Mouse (Mus musculus) Patski (cell line): ENCODE results near the gene Clpsl2. TPM values are rescaled to one million over a fixed set of nuclear protein-coding genes. Genes with fewer than 3 reads are reported as not detected.

Experiments used
- ATAC-seq: fragments of 100-300 bp; one replicate; pipeline ENCODE4 v1.8.0; 2021
- CTCF ChIA-PET: fragments of 350-600 bp; sonication (Branson Sonifier 250); formaldehyde crosslinking; loops from one replicate; lab custom pipeline; 2022; ENCODE audit warnings: inconsistent platforms; lab: Charles Lee
- POLR2A ChIA-PET: fragments of 350-600 bp; sonication (Branson Sonifier 250); formaldehyde crosslinking; loops from one replicate; lab custom pipeline; 2022; ENCODE audit warnings: antibody characterized with exemption, inconsistent platforms; lab: Charles Lee
- DNase-seq: peaks from one replicate; pipeline ENCODE4 v3.0.0-alpha.2; 2011; ENCODE audit warnings: low read depth, low spot score
- H3K27me3 ChIP-seq: fragments of 371-371 bp; one replicate; pipeline ENCODE4 v1.5.1; 2021
- CTCF ChIP-seq: fragments of 100-300 bp; IDR thresholded peaks from one replicate; pipeline ENCODE4 v1.5.1; 2021
- in situ Hi-C: fragments of 300-500 bp; cut with MboI; formaldehyde crosslinking; loops from 3 replicates; pipeline ENCODE4 v1.11.1; 2018; ENCODE audit warnings: low pct_unique_long_range_greater_than_20kb, mixed read lengths
- polyA plus RNA-seq: library from polyadenylated mRNA; unstranded; gene quantifications from one replicate; pipeline ENCODE4 v1.2.3, GENCODE M21; 2021

Gene Clpsl2
- polyA plus RNA-seq, 1 experiment from 2014 or later = not detected

DNA sequence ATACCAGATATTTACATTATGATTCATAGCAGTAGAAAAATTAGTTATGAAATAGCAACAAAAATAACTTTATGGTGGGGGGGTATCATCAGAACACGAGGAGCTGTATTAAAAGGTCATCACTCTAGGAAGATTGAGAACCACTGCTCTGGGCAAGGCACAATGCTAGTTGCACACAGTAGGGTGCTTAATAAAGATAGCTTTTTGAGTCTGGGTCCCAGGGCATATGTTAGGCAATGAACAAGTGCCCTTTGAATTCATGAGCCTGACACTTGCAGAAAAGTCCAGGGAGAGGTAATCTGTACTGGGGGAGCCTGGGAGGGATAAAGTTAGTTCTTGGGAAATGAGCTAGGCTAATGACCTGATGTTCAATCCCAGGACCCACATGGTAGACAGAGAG, 35.9 kb upstream of the Clpsl2 start:
- CTCF ChIA-PET = no interaction called here
- POLR2A ChIA-PET = no interaction called here
- in situ Hi-C loops = no loop called here
- H3K27me3 ChIP-seq = no peaks in the 10 kb centered on the region
- DNase-seq = no peak
- no peak for ATAC-seq
- TF ChIP-seq CTCF = no peak

DNA sequence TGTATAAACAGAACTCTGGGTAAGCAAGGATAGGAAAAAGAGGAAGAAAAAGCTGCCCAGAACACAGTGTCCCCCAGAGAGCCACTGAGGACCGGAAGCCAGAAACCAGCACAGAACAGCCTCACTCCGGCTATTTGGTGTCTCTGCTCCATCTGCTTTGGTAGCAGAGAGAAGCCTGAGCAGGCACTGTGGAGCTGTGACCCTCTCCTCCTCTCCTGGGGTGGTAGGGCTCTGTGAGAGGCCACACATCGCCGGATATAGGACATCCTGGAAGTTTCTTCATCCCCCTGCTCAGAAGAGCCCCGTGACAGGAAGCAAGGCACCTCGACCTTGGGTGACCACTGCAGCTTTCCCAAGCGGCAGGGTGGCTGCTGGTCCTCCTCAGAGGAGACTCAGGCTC, 35.4 kb upstream of the Clpsl2 start:
- no peak for ATAC-seq
- no peak for DNase-seq
- H3K27me3 ChIP-seq = no peaks in the 10 kb centered on the region
- in situ Hi-C loops = no loop called here
- ChIA-PET CTCF (no interaction called here), POLR2A (interaction anchor here (0.6 kb wide), 1 partner anchor 26 kb away, joined by 3 read pairs; no protein-coding TSS in a partner anchor)
- no peak for TF ChIP-seq CTCF

GRCm38 (mm10) chr17:28514555-28514954, 34.7 kb upstream of the Clpsl2 start:
- ATAC-seq (no peak), DNase-seq (no peak)
- H3K27me3 ChIP-seq = no peaks in the 10 kb centered on the region
- ChIA-PET POLR2A (no interaction called here), CTCF (no interaction called here)
- in situ Hi-C loops = no loop called here
- no peak for TF ChIP-seq CTCF

DNA sequence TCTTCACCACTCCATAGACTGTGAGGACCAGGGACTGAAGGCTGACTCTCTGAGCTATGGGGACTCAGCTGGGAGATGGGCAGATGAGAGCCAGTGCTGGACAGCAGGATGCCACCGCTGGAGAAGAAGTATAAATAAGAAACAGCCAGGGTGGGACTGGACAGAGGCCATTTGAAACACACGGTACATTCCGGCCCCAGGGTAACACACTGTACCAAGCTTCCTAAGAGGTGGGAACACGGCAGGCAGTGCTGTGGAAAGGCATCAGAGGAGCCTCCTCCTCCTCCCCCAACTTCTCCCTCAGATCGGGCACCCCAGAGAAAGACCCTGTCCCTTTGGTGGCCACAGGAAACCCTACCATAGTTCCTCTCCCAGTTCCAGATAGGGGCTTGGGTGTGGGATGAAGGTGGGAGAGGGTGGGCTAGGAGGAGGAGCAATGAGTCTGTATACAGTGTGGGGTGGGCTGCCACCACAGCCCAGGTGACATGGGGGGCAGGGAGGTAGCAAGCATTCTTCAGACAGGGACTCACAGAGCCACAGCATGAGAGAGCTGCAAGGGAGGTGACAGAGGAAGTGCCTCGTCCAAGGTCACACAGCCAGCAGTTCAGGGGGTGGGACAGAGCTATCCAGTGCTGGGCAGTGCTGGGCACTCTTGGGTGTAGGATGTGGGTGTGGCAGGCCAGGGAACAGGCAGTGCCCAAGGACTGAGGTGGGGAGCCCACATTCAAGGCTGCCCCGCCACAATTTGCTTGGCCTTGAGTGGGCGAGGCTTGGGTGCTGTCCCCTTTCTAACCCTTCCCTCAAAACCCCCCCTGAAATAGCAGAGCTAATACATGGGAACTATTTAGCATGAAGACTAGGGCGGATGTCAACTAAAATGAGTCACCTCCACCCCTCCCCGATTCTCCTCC, 33.5 kb upstream of the Clpsl2 start:
- H3K27me3 ChIP-seq = peaks cover 2% of the 10 kb centered on the region
- ATAC-seq = no peak

GRCm38 (mm10) chr17:28516881-28517280, 32.3 kb upstream of the Clpsl2 start:
- no peak for TF ChIP-seq CTCF
- CTCF ChIA-PET = no interaction called here
- DNase-seq = no peak
- H3K27me3 ChIP-seq = peaks cover 11% of the 10 kb centered on the region
- in situ Hi-C loops = no loop called here
- ATAC-seq = no peak
- POLR2A ChIA-PET = no interaction called here

More for the DNA sequence above, 33.5 kb upstream of the Clpsl2 start:
- no peak for TF ChIP-seq CTCF
- ChIA-PET POLR2A (no interaction called here), CTCF (no interaction called here)
- no peak for DNase-seq
- in situ Hi-C loops = no loop called here

DNA sequence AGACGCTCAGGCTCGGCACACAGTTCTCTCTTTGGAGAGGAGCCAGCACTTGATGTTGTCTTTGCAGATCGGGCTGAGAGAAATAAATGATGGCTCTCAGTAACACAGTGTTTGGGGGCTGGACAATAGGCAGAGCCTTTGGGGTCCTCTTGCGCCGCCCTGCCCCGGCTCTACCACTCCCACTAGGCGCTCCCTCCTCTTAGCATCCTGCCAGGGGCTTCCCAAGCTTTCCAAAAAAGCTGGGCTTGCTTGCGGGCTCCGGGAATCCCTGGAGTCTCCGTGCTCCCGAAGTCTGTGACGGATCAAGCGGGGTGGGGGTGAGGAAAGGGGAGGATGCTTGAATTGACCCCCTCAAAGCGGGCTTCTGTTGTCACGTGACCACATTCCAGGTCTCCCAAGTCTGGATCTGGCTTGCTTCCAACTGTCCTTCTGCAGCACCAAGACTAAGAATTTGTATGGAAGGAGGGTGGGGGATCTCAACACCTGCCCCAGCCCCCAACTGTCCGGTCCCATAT, 31.7 kb upstream of the Clpsl2 start, which contains the start of gene Fkbp5:
Gene Fkbp5, minus strand, starts transcription at position 87 of the 515 bp plus-strand sequence.
- ChIA-PET POLR2A (no interaction called here), CTCF (interaction anchor here (1.5 kb wide), 1 partner anchor 10 kb away, joined by 3 read pairs; no protein-coding TSS in a partner anchor)
- ATAC-seq (no peak), DNase-seq (no peak)
- no peak for TF ChIP-seq CTCF
- in situ Hi-C loops = no loop called here
- H3K27me3 ChIP-seq = peaks cover 13% of the 10 kb centered on the region

DNA sequence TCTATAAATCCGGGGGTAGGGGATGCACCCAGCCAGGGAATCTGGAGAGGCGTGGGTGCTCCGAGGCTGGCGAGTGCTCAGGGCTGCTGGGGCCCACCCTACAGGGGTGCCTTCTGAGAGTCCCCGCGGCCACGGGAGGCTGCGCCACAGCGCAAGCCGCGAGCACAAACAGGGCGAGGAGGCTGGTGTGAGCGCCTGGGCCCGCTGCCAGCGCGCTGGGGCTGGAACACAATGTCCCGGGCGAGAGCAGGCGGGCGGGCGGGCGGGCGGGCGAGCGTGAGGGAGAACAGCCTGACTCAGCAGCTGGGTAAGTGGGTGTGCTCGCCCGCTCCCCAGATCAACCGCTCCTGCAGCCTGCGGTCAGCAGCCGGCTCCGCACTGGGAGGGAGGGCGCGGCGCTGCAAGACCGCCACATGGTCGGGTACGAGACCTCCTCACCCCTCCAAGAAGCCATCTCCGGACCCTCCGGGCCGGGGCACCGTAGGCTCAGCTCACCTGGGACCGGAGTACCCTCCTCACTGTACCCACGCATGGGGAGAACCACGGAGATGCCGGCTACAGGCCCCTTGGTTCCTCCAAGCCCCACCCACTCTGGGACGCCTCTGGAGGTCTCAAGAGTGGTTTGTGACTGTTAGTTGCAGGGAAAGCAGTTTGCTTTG, 31.1 kb upstream of the Clpsl2 start:
- CTCF ChIA-PET = interaction anchor here (1.5 kb wide), 1 partner anchor 11 kb away, joined by 3 read pairs; no protein-coding TSS in a partner anchor
- H3K27me3 ChIP-seq = peaks cover 13% of the 10 kb centered on the region
- POLR2A ChIA-PET = no interaction called here
- in situ Hi-C loops = no loop called here
- no peak for DNase-seq
- ATAC-seq = no peak
- TF ChIP-seq CTCF = no peak

DNA sequence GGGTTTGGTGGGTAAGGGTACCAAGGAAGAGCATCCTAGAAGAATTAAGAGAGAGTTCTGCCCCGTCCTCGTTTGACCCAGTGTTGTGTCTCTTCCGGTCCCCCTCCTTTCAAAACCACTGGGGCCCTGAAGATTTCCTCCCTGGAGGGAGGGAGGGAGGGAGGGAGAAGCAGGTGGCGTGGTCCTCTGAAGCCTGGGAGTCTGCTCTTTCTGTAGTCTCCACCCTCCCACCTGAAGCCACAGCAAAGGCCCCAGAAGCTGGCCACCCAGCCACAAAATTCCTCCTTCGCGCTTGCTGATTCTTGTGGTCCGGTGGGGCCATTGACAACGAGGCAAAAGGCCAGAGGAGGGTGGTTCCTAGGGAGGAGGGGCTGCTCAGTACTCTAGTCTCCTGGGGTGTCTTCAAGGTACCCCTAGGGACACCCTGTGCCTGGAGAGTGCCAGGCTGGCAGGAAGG, 30.6 kb upstream of the Clpsl2 start:
- DNase-seq (no peak), ATAC-seq (no peak)
- no peak for TF ChIP-seq CTCF
- ChIA-PET CTCF (interaction anchor here (1.5 kb wide), 1 partner anchor 12 kb away, joined by 3 read pairs; no protein-coding TSS in a partner anchor), POLR2A (no interaction called here)
- H3K27me3 ChIP-seq = peaks cover 13% of the 10 kb centered on the region
- in situ Hi-C loops = no loop called here

DNA sequence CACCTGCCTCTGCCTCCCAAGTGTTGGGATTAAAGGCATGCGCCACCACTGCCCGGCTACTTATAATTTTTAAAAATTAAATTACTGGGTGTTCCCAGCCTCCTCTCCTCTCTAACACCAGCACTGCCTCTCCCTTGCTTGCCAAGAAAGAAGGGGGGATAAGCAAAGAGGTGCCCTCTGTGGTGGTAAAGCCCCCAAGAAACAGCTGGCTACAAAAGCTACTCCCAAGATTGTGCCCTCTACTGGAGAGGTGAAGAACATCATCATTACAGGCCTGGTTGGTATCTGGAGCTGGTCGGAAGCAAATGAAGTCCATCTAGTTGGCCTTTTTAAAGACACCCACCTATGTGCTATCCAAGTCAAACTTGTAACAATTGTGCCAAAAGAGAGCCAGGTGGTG, 29.4 kb upstream of the Clpsl2 start:
- TF ChIP-seq CTCF = no peak
- ATAC-seq (no peak), DNase-seq (no peak)
- ChIA-PET CTCF (no interaction called here), POLR2A (interaction anchor here (0.7 kb wide), 1 partner anchor 98 kb away, joined by 5 read pairs; no protein-coding TSS in a partner anchor)
- in situ Hi-C loops = loop anchor here (5.0 kb wide), 1 partner anchor 103 kb away; no protein-coding TSS in a partner anchor
- peaks cover 13% of the 10 kb centered on the region for H3K27me3 ChIP-seq

DNA sequence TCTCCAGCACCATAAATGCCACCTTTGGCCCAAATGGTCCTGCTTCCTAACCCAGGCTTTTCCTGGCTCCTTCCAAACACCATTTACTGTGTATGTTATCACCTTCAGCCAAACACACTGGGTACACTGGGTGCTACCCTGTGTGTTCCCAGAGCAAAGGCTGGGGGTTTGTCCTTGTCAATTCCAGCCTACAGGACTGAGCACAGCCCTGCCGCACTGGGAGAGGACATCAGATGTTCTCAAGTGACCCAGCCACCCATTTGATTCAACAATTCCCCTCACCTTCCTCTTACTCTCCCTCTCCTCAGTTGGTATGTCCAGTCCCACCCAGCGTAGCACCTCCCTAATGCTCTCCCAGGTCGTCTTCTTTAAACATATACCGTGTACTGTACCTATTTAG, 28.6 kb upstream of the Clpsl2 start:
- in situ Hi-C loops = loop anchor here (5.0 kb wide), 1 partner anchor 103 kb away; no protein-coding TSS in a partner anchor
- ChIA-PET CTCF (interaction anchor here (1.1 kb wide), 1 partner anchor 43 kb away, joined by 4 read pairs; no protein-coding TSS in a partner anchor), POLR2A (interaction anchor here (0.7 kb wide), 2 partner anchors 98 to 113 kb away, joined by 5 to 6 read pairs; no protein-coding TSS in a partner anchor)
- H3K27me3 ChIP-seq = peaks cover 13% of the 10 kb centered on the region
- ATAC-seq = no peak
- no peak for TF ChIP-seq CTCF
- DNase-seq = no peak
